8 mouse cellular contexts compared by ENCODE assay signal in the genomic region with DNA sequence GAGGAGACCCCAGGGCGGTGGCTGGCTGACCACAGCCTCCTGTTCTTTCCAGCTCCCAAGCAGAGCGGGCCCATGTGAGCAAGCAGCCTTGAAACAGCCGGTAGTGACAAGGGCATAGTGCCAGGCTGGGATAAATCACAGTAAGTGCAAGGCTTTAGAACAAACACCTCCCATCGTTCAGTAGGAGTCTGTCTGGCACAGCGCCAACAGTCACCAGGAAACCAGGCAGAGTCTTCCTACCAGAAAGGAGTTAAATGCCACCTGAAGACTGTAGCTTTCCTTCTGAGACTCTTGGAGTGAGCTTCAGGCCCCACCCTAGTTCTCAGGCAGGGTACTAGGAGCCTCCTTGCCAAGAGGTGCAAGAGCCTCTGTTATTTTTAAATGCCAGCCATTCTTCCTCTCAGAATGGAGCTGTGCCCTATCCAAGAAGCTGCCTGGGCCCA.
DNase-seq lines count a peak whose midpoint lies in the region; ATAC-seq lines count a peak whose summit lies in the region.

No protein-coding gene starts in this region.

- H3K4me3 ChIP-seq in forebrain, embryonic 11.5 days (ENCODE audit: low read depth, low read length), result no peak overlapping the region
- H3K4me3 ChIP-seq in hindbrain, embryonic 14.5 days (replicated peaks; ENCODE audit: low read length), result no peak overlapping the region

- H3K27ac ChIP-seq in forebrain, embryonic 11.5 days (ENCODE audit: low read depth, low read length), result peak overlapping the region; percentile 92
- peak overlapping the region; percentile 83 for H3K27ac ChIP-seq in hindbrain, embryonic 14.5 days

- H3K4me2 ChIP-seq in forebrain, embryonic 11.5 days (ENCODE audit: low read depth, low read length, severe bottlenecking), result no peak overlapping the region
- no peak overlapping the region for H3K4me2 ChIP-seq in hindbrain, embryonic 14.5 days (replicated peaks)

- no peaks in the 10 kb centered on the region for H3K36me3 ChIP-seq in forebrain, embryonic 11.5 days (ENCODE audit: control insufficient read depth, insufficient read depth, low read length)
- H3K36me3 ChIP-seq in hindbrain, embryonic 14.5 days (replicated peaks; ENCODE audit: control insufficient read depth, insufficient read depth), result no peaks in the 10 kb centered on the region

- no peaks in the 10 kb centered on the region for H3K9me3 ChIP-seq in forebrain, embryonic 11.5 days (ENCODE audit: control insufficient read depth, low read length)
- H3K9me3 ChIP-seq in hindbrain, embryonic 14.5 days (ENCODE audit: control insufficient read depth, low read length), result no peaks in the 10 kb centered on the region

- 57% methylated on average over 5 of the region's 5 CpGs for WGBS in forebrain, embryonic 11.5 days
- 35% methylated on average over 5 of the region's 5 CpGs for WGBS in hindbrain, embryonic 14.5 days

- peak; percentile 32; the same call in 1 of the 2 replicates for ATAC-seq in forebrain, embryonic 11.5 days (replicated peaks; ENCODE audit: low FRiP score)
- ATAC-seq in hindbrain, embryonic 14.5 days (ENCODE audit: low FRiP score), result peak; percentile 58; the same call in 1 of the 2 replicates

- peaks cover 17% of the 10 kb centered on the region for H3K4me1 ChIP-seq in forebrain, embryonic 11.5 days (replicated peaks; ENCODE audit: control insufficient read depth, insufficient read depth, low read length)
- H3K4me1 ChIP-seq in hindbrain, embryonic 14.5 days (replicated peaks; ENCODE audit: control insufficient read depth, insufficient read depth, low read length), result peaks cover 55% of the 10 kb centered on the region

- H3K27me3 ChIP-seq in forebrain, embryonic 11.5 days (ENCODE audit: control insufficient read depth, insufficient read depth, low read length), result no peaks in the 10 kb centered on the region
- no peaks in the 10 kb centered on the region for H3K27me3 ChIP-seq in hindbrain, embryonic 14.5 days (ENCODE audit: control insufficient read depth, insufficient read depth, low read length)

- peak; percentile 46 for DNase-seq in retina, postnatal 1 day
- DNase-seq in retina, embryonic 14.5 days (ENCODE audit: low spot score), result no peak
- peak; percentile 70 for DNase-seq in forebrain, embryonic 11.5 days (ENCODE audit: low spot score)
- peak; percentile 72 for DNase-seq in hindbrain, embryonic 14.5 days (ENCODE audit: low spot score)
- peak; percentile 89 for DNase-seq in layer of hippocampus, adult 9-11 months
- DNase-seq in lung, postnatal 14 days, result peak; percentile 64
- DNase-seq in right cerebral cortex, postnatal 36 days (ENCODE audit: low spot score in 2 of 2), result peak; percentile 83 to 86
- DNase-seq in spleen, postnatal 4 days (ENCODE audit: low spot score in 2 of 2), result no peak

- H3K9ac ChIP-seq in forebrain, embryonic 11.5 days (ENCODE audit: low read length), result 0 out of 2 replicates have a peak overlapping the region, but pooled peaks have one; percentile 28
- H3K9ac ChIP-seq in hindbrain, embryonic 14.5 days, result no peak overlapping the region

Comparison
In these comparisons a context has a peak if more than half of its experiments do, and no peak if none do; other contexts are left out.
1. DNase-seq: peak in retina, postnatal 1 day (single experiment), forebrain, embryonic 11.5 days (single experiment), hindbrain, embryonic 14.5 days (single experiment), layer of hippocampus, adult 9-11 months (single experiment), lung, postnatal 14 days (single experiment) and right cerebral cortex, postnatal 36 days (2 of 2); none in retina, embryonic 14.5 days (single experiment) and spleen, postnatal 4 days (0 of 2).